Mouse (Mus musculus) E14TG2a.4 (cell line): ENCODE data around the gene Fut1.

Experiments used
- CTCF ChIP-seq: conservative IDR thresholded peaks from 2 replicates; pipeline ENCODE4 v1.5.1; 2014; ENCODE audit warnings: low read length
- NANOG ChIP-seq: IDR thresholded peaks from 2 replicates; pipeline ENCODE4 v1.6.1; 2014; ENCODE audit warnings: borderline replicate concordance, low read length, mixed read lengths
- POU5F1 ChIP-seq: IDR thresholded peaks from 2 replicates; pipeline ENCODE4 v1.6.1; 2014; ENCODE audit warnings: low read length, borderline replicate concordance

DNA sequence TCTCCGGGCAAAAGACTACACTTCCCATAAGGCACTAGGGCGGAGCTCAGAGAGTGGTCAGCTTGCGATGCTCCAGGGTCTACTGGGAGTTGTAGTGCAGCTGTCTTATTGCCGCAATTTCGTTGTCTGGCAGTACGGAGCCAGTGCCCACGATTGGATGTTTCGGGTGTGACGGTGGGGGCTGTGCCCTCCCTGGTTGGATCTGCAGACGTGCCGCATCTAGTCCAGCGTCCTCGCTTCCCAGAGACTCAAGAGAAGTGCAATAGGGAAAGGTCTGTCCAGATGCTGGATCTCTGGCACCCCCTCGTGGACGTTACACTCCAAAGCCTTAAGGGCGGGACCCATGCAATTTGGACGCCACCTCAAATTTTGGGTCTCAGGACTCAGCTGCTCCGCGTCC is 27.9 kb upstream of the Fut1 start:
- peak; percentile 79 for TF ChIP-seq CTCF
- no peak for TF ChIP-seq POU5F1
- no peak for TF ChIP-seq NANOG
